Mouse (Mus musculus): ENCODE results near the gene Sema4a. TPM values are rescaled to one million over a fixed set of nuclear protein-coding genes. Genes with fewer than 3 reads are reported as not detected.

Sema4a gene
- polyA plus RNA-seq (2012; fragmentation: generic; extraction: Trizol): 1 to 10 TPM in 1 of 2 experiments, under 1 TPM in 1; 0.44 to 2.2 TPM

GRCm38 (mm10) chr3:88460983-88461696 lies at the start of gene Sema4a:
Gene Sema4a, minus strand, starts transcription at chr3:88461182.

DNA sequence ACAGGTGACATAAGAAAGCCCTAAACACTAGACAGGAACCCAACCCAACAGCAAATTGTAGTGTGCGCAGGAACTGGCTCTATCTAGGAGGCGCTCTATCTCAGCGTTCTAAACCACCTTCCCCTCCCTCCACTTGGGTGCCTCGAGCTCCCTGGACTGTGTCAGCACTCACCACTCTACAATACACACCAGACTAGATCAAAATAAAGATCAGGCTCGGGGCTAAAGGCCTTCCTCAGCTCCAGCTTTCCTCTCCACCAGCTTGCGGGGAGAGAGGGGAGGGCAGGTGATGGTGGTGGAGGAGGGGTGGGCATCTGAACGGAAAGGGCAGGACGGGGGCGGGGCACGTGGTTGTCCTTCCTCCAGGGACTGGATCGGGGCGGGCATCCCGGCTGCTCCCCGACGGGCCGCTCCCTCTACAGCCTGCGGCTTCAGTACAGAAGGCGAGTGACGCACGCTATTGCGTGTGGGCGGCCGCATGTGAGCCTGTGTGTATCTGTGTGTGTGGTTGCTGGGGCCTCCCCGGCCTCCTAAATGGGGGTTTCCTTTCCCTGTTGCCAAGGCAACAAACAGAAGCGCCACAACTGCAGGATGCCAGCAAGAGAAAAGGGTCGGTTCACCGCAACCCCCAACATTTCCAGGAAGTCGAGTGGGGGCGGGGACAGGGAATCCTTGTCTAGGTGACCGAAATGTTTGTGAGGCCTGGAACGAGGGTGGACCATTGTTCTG lies 48.9 kb upstream of the Sema4a start, which contains the start of gene Lmna:
TSS of gene Lmna (minus strand) at position 265 of the 729 bp plus-strand sequence.

GRCm38 (mm10) chr3:88424605-88425329 lies 36.2 kb downstream of the Sema4a start, which contains the start of gene Slc25a44:
Gene Slc25a44, minus strand, starts transcription at chr3:88425139.

DNA sequence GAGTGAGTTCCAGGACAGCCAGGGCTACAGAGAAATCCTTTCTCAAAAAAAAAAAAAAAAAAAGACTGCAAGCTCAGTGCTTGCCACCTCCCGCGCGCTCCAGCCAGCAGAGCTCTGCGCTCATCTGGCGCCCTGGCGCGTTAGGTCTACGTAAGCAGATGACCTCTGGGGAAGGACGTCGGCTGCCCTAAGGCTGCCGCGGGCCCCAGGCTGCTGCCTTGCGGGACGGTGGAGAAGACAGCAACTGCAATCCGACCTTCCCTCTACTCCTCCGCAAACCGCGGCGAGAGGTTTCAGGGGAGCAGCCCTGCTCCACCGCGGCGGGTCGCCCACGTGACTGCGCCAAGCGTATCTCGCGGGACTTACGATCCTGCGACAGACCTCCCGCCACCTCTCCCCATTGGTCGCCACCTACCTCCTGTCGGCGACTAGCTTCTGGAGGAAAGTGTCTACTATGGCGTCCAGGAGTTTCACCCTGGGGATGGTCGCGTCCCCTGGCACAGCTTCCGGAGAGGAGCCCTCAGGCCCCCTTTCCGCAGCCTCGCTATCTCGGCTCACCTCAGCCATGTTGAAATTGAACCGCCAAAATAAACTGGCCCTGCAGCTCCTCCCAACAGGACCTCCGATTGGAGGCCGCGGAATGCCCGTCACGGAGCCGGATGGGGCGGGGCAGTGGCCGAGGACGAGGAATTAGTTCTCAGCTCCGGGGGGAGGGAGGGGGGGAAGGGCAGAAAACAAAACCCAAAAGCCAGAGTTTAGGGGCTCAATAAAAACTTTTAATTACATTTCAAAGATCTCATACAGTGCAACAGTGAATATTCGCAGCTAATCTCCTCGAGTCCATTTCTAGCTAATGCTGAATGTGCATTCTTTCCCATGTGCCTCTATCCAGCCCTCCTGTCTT lies 51.0 kb downstream of the Sema4a start, which contains the start of gene Pmf1:
TSS of gene Pmf1 (minus strand) at position 591 of the 904 bp plus-strand sequence.

Other genes with a start within 250 kb of the Sema4a start
- not detected for gene Rhbg, start 206.5 kb downstream of the Sema4a start, polyA plus RNA-seq (2012; fragmentation: generic; extraction: Trizol)
- gene Gm38392, start 174.0 kb downstream of the Sema4a start, polyA plus RNA-seq (2012; fragmentation: generic; extraction: Trizol): not detected
- 1 to 10 TPM; 3.2 to 5.0 TPM for gene Tsacc, start 164.2 kb downstream of the Sema4a start, polyA plus RNA-seq (2012; fragmentation: generic; extraction: Trizol)
- gene Cct3, start 164.1 kb downstream of the Sema4a start, polyA plus RNA-seq (2012; fragmentation: generic; extraction: Trizol): 100 to 1,000 TPM; 268 to 434 TPM
- gene Glmp, start 136.2 kb downstream of the Sema4a start, polyA plus RNA-seq (2012; fragmentation: generic; extraction: Trizol): 100 to 1,000 TPM; 246 to 254 TPM
- 1 to 10 TPM; 1.5 to 2.2 TPM for gene Tmem79, start 125.0 kb downstream of the Sema4a start, polyA plus RNA-seq (2012; fragmentation: generic; extraction: Trizol)
- gene Smg5, start 124.9 kb downstream of the Sema4a start, polyA plus RNA-seq (2012; fragmentation: generic; extraction: Trizol): 10 to 100 TPM; 27.4 to 29.6 TPM
- gene Paqr6, start 96.6 kb downstream of the Sema4a start, polyA plus RNA-seq (2012; fragmentation: generic; extraction: Trizol): not detected
- under 1 TPM; 0.14 to 0.27 TPM for gene Bglap3, start 88.4 kb downstream of the Sema4a start, polyA plus RNA-seq (2012; fragmentation: generic; extraction: Trizol)
- gene Bglap2, start 82.5 kb downstream of the Sema4a start, polyA plus RNA-seq (2012; fragmentation: generic; extraction: Trizol): under 1 TPM; 0.18 to 0.38 TPM
- under 1 TPM; 0.22 to 0.27 TPM for gene Bglap, start 76.7 kb downstream of the Sema4a start, polyA plus RNA-seq (2012; fragmentation: generic; extraction: Trizol)
- 100 to 1,000 TPM; 110 to 188 TPM for gene Pmf1, start 50.9 kb downstream of the Sema4a start, polyA plus RNA-seq (2012; fragmentation: generic; extraction: Trizol)
- gene Slc25a44, start 36.0 kb downstream of the Sema4a start, polyA plus RNA-seq (2012; fragmentation: generic; extraction: Trizol): 10 to 100 TPM in 1 of 2 experiments, 1 to 10 TPM in 1; 7.9 to 21.7 TPM
- 1,000 to 10,000 TPM in 1 of 2 experiments, 100 to 1,000 TPM in 1; 785 to 1,633 TPM for gene Lmna, start 48.8 kb upstream of the Sema4a start, polyA plus RNA-seq (2012; fragmentation: generic; extraction: Trizol)
- gene Mex3a, start 71.2 kb upstream of the Sema4a start, polyA plus RNA-seq (2012; fragmentation: generic; extraction: Trizol): 10 to 100 TPM in 1 of 2 experiments, 1 to 10 TPM in 1; 1.7 to 18.5 TPM
- gene Rab25, start 87.1 kb upstream of the Sema4a start, polyA plus RNA-seq (2012; fragmentation: generic; extraction: Trizol): under 1 TPM in 1 of 2 experiments, not detected in 1; 0.12 TPM
- gene Lamtor2, start 91.9 kb upstream of the Sema4a start, polyA plus RNA-seq (2012; fragmentation: generic; extraction: Trizol): 100 to 1,000 TPM in 1 of 2 experiments, 10 to 100 TPM in 1; 61.0 to 244 TPM
- 10 to 100 TPM; 21.9 to 24.2 TPM for gene Ubqln4, start 92.6 kb upstream of the Sema4a start, polyA plus RNA-seq (2012; fragmentation: generic; extraction: Trizol)
- gene Ssr2, start 114.7 kb upstream of the Sema4a start, polyA plus RNA-seq (2012; fragmentation: generic; extraction: Trizol): 100 to 1,000 TPM; 288 to 443 TPM
- 10 to 100 TPM; 17.2 to 54.4 TPM for gene Arhgef2, start 144.8 kb upstream of the Sema4a start, polyA plus RNA-seq (2012; fragmentation: generic; extraction: Trizol)
- gene Rxfp4, start 192.0 kb upstream of the Sema4a start, polyA plus RNA-seq (2012; fragmentation: generic; extraction: Trizol): under 1 TPM in 1 of 2 experiments, not detected in 1; 0.05 TPM
- 10 to 100 TPM in 1 of 2 experiments, 1 to 10 TPM in 1; 1.5 to 16.2 TPM for gene Khdc4, start 224.6 kb upstream of the Sema4a start, polyA plus RNA-seq (2012; fragmentation: generic; extraction: Trizol)